Mouse (Mus musculus): ENCODE measurements around the gene Vmn2r76.
"Not testable (repeated sequence)": the region's sequence is repeated elsewhere in the genome, so short reads cannot be mapped to it uniquely, and the experiment has no call there.

Vmn2r76 gene

GRCm38 (mm10) chr7:86246208-86246607 lies at the start of gene Vmn2r76:
Vmn2r76 (minus strand) TSS chr7:86246308.
- no peak for DNase-seq (ENCODE audit: low spot score in 2 of 2)

- DNase-seq (ENCODE audit: low spot score in 2 of 2), result no peak
These were observed 31.0 kb upstream of the Vmn2r76 start, which contains the start of gene Olfr310 for GRCm38 (mm10) chr7:86277072-86277471. Olfr310 (minus strand) TSS chr7:86277172.

- no peak for DNase-seq (ENCODE audit: low spot score in 2 of 2)
These were observed 34.8 kb downstream of the Vmn2r76 start for GRCm38 (mm10) chr7:86211345-86211744.

GRCm38 (mm10) chr7:86171678-86172077 lies 74.4 kb downstream of the Vmn2r76 start, which contains the start of gene Vmn2r75:
Vmn2r75 (minus strand) TSS chr7:86171778.
- DNase-seq (ENCODE audit: low spot score in 2 of 2), result not testable (repeated sequence)
